Mouse (Mus musculus) heart, adult 11 months (tissue): ENCODE measurements around the gene Fn3krp.

ENCODE experiments used
- DNase-seq: peaks from one replicate; pipeline ENCODE4 v3.0.0; 2022

Fn3krp gene

DNA sequence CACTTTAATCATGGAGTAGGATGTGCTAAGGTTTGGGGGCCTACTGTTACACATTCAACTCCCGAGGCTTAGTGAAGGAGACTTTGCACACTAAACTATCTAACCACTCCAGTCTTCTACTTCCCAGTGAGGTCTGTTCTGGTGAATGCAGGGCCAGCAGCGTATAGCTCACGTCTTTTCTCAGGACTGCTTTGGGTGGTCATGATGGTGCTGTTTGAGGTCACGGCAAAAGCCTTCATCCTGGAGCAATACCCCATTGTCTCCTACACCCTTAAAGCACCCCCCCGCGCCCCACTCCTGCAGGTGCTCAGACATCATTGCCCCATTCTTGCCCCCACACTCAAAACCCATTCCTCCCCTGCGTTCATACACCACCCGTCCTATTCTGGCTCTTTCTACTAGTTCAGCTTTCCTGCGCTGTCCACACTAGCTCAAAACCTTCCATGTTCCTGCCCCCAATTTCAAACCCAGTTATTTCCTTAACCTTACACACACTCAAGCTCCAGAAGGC lies 30.1 kb downstream of the Fn3krp start:
- no peak for DNase-seq

GRCm38 (mm10) chr11:121451753-121452635 lies 30.8 kb downstream of the Fn3krp start, which contains the start of gene Tbcd:
Tbcd (plus strand) TSS chr11:121451949.
- DNase-seq: peak; percentile 99

DNA sequence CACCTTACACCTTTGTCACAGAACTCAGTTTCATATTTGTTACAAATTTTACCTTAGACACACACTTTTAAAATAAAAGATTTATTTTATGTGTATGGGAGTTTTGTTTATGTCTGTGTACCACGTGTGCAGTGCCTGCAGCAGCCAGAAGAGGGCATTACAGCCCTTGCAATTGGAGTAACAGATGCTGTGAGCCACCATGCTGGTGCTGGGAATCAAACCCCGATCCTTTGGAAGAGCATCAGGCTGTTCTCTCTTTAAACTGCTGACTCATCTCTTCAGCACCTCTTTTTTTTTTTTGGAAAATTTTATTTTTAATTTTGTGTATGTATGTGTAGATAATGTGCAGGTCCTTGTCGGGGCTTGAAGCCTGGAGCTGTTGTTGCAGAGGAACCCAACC lies 36.7 kb downstream of the Fn3krp start:
- DNase-seq: no peak

DNA sequence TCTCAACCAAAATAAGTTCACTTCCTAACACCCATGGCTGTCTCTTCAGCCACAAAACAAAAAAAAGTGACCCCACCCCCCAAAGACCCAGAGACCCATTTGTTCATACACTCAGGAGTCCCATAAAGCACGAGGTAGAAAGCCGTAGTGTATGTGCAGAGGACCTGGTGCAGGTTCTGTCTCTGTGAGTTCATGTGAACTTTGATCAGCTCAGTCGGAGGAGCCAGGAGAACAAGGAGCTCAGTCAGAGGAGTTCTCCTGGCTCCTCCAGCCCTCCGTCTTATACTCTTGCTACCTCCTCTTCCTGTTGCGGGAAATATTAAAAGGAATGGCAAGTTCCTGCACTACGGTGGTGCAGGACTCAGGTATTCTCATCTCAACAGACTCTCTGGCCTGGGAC lies 46.2 kb downstream of the Fn3krp start:
- no peak for DNase-seq

DNA sequence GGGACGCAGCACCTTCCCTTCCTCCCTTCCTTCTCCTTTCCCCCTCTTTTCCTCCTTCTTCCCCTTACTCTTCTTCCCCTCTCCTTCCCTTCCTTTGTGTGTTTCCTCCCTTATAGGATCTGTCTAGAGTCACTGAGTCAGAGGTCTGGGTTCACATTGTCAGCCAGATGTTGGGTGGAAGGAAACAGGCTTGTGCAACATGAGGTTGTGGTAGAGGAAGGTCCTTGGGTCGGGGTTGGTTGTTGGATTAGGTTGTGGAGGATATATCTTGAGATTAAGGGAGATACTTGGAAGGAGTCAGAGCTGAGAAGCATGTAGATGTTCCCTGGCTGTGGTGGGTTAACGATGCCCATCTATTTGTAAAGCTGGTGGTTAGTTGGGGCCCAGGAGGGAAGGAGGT lies 53.6 kb downstream of the Fn3krp start:
- DNase-seq: no peak

- DNase-seq: no peak
These were observed 54.7 kb downstream of the Fn3krp start for GRCm38 (mm10) chr11:121475699-121476415.

GRCm38 (mm10) chr11:121479476-121480203 lies 58.4 kb downstream of the Fn3krp start:
- no peak for DNase-seq
